Mouse (Mus musculus): Measurements from ENCODE around the gene Car7. TPM values are rescaled to one million over a fixed set of nuclear protein-coding genes. Genes with fewer than 3 reads are reported as not detected.

Car7 gene
- polyA plus RNA-seq, 1 experiment from 2014 or later: 1.2 TPM

DNA sequence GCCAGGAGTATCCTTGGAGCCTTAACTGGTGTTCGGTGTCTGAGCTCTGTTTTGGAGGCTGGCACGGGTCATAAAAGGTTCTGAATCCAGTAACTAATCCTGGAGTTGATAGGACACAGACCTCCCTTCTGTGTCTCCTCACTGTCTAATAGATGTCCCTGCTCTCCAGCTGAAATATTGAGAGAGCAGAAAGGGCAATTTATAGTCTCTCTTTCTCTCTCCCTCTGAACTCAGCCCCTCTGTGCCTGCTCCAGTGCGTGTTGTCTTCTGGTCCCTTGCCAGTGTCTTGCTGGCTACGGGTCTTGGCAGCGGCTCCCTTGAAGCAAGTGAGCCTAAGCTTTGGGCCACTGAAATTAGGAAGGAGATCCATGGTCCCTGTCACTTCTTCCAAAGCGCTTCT is 63.2 kb downstream of the Car7 start:
- Histone ChIP-seq H3K27me3 (ENCODE audit: control insufficient read depth, insufficient read depth, low read length) (no peaks in the 10 kb centered on the region), H3K4me2 (ENCODE audit: low read depth) (no peak overlapping the region), H3K9ac (ENCODE audit: low read length) (no peak overlapping the region), H3K4me1 (ENCODE audit: control insufficient read depth, insufficient read depth, low read length) (no peaks in the 10 kb centered on the region), H3K4me3 (ENCODE audit: low read depth, low read length) (no peak overlapping the region), H3K36me3 (ENCODE audit: control insufficient read depth, insufficient read depth, low read length) (peaks cover 9% of the 10 kb centered on the region), H3K9me3 (ENCODE audit: control insufficient read depth, low read length) (no peaks in the 10 kb centered on the region), H3K27ac (ENCODE audit: low read depth, low read length) (no peak overlapping the region)
- no peak for ATAC-seq (ENCODE audit: insufficient read depth, low FRiP score, low TSS enrichment)
- DNase-seq (ENCODE audit: low spot score): no peak
- 90% methylated on average over 6 of the region's 6 CpGs for WGBS

DNA sequence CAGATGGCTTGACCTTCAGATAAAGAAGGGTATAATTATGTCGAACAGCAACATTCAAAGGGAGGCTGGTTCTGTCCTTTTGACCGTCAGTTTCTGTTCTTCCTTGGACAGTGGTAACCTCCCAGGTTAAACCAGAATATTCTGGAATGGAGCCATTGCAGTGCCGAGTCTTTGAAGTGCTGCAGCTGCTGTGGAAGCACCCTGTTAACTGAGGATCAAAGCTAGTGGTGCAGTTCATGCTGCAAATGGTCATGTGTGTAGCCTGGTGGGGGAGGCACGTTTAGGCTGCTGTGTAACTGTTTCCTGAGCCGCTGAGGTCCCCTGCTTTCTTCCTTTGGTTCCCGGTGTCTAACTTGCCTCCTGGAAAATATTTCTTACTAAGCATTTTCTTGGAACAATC is 64.0 kb downstream of the Car7 start:
- H3K9ac ChIP-seq (ENCODE audit: low read length): no peak overlapping the region
- no peak overlapping the region for H3K27ac ChIP-seq (ENCODE audit: low read depth, low read length)
- H3K9me3 ChIP-seq (ENCODE audit: control insufficient read depth, low read length): no peaks in the 10 kb centered on the region
- no peak overlapping the region for H3K4me3 ChIP-seq (ENCODE audit: low read depth, low read length)
- H3K27me3 ChIP-seq (ENCODE audit: control insufficient read depth, insufficient read depth, low read length): no peaks in the 10 kb centered on the region
- H3K36me3 ChIP-seq (ENCODE audit: control insufficient read depth, insufficient read depth, low read length): peaks cover 9% of the 10 kb centered on the region
- H3K4me2 ChIP-seq (ENCODE audit: low read depth): no peak overlapping the region
- 68% methylated on average over 6 of the region's 6 CpGs for WGBS
- ATAC-seq (ENCODE audit: insufficient read depth, low FRiP score, low TSS enrichment) (no peak), DNase-seq (ENCODE audit: low spot score) (no peak)
- no peaks in the 10 kb centered on the region for H3K4me1 ChIP-seq (ENCODE audit: control insufficient read depth, insufficient read depth, low read length)

Other genes starting within 250 kb of the Car7 start
- not detected in 2 replicates for gene Cmtm2a, start 241.5 kb upstream of the Car7 start, polyA plus RNA-seq (2014; fragmentation: Nextera tagmentation; extraction: Ambion mirVana)
- not detected in 2 replicates for gene Gm45711, start 224.6 kb upstream of the Car7 start, polyA plus RNA-seq (2014; fragmentation: Nextera tagmentation; extraction: Ambion mirVana)
- gene Cmtm1, start 224.5 kb upstream of the Car7 start, polyA plus RNA-seq (2014; fragmentation: Nextera tagmentation; extraction: Ambion mirVana): not detected in 2 replicates
- not detected in 2 replicates for gene Gm11020, start 213.1 kb upstream of the Car7 start, polyA plus RNA-seq (2014; fragmentation: Nextera tagmentation; extraction: Ambion mirVana)
- not detected in 2 replicates for gene Cmtm2b, start 212.5 kb upstream of the Car7 start, polyA plus RNA-seq (2014; fragmentation: Nextera tagmentation; extraction: Ambion mirVana)
- gene Cmtm3, start 195.3 kb upstream of the Car7 start, polyA plus RNA-seq (2014; fragmentation: Nextera tagmentation; extraction: Ambion mirVana): 84.6 and 90.8 TPM in 2 replicates
- 2.8 and 3.2 TPM in 2 replicates for gene Cmtm4, start 138.9 kb upstream of the Car7 start, polyA plus RNA-seq (2014; fragmentation: Nextera tagmentation; extraction: Ambion mirVana)
- gene Dync1li2, start 91.6 kb upstream of the Car7 start, polyA plus RNA-seq (2014; fragmentation: Nextera tagmentation; extraction: Ambion mirVana): 78.2 and 82.2 TPM in 2 replicates
- 0.25 and 0.34 TPM in 2 replicates for gene Terb1, start 24.8 kb upstream of the Car7 start, polyA plus RNA-seq (2014; fragmentation: Nextera tagmentation; extraction: Ambion mirVana)
- gene Nae1, start 52 bp upstream of the Car7 start, polyA plus RNA-seq (2014; fragmentation: Nextera tagmentation; extraction: Ambion mirVana): 119 and 125 TPM in 2 replicates
- gene Pdp2, start 56.8 kb downstream of the Car7 start, polyA plus RNA-seq (2014; fragmentation: Nextera tagmentation; extraction: Ambion mirVana): 17.8 and 20.0 TPM in 2 replicates
- 0.80 TPM in 1 of 2 replicates, not detected in the other for gene Cdh16, start 89.7 kb downstream of the Car7 start, polyA plus RNA-seq (2014; fragmentation: Nextera tagmentation; extraction: Ambion mirVana)
- gene Rrad, start 96.6 kb downstream of the Car7 start, polyA plus RNA-seq (2014; fragmentation: Nextera tagmentation; extraction: Ambion mirVana): 2.9 and 4.3 TPM in 2 replicates
- 96.9 and 99.1 TPM in 2 replicates for gene Ciao2b, start 107.3 kb downstream of the Car7 start, polyA plus RNA-seq (2014; fragmentation: Nextera tagmentation; extraction: Ambion mirVana)
- gene Ces2a, start 199.3 kb downstream of the Car7 start, polyA plus RNA-seq (2014; fragmentation: Nextera tagmentation; extraction: Ambion mirVana): not detected in 2 replicates

Data from neural tube, embryonic 11.5 days (tissue).